Mouse (Mus musculus) spleen, adult 2 months (tissue): ENCODE results near the gene Pphln1. TPM values are rescaled to one million over a fixed set of nuclear protein-coding genes. Genes with fewer than 3 reads are reported as not detected.

Source experiments
- DNase-seq, 2 experiments: peaks; one replicate each; pipeline versions ENCODE4 v3.0.0 to v3.0.0-alpha.2; 2012 to 2021; ENCODE audit warnings: low spot score in 2 of 2, low read depth in 1 of 2
- H3K27ac ChIP-seq: fragments of 200-500 bp; 2 replicates; pipeline ENCODE4 v1.5.1; 2012; ENCODE audit warnings: low read length, inconsistent platforms; ENCODE audit not compliant: insufficient read depth
- H3K27me3 ChIP-seq: fragments of 200-500 bp; 2 replicates; pipeline ENCODE4 v1.6.1; 2012; ENCODE audit warnings: mild to moderate bottlenecking, moderate library complexity, low read length, inconsistent platforms; ENCODE audit not compliant: control insufficient read depth, insufficient read depth
- H3K36me3 ChIP-seq: fragments of 200-500 bp; 2 replicates; pipeline ENCODE4 v1.6.1; 2012; ENCODE audit warnings: mild to moderate bottlenecking, low read length, inconsistent platforms; ENCODE audit not compliant: control insufficient read depth, insufficient read depth
- H3K4me1 ChIP-seq: fragments of 200-500 bp; 2 replicates; pipeline ENCODE4 v1.6.1; 2011; ENCODE audit warnings: inconsistent platforms; ENCODE audit not compliant: control insufficient read depth, insufficient read depth, insufficient read length
- H3K4me3 ChIP-seq: fragments of 200-500 bp; 2 replicates; pipeline ENCODE4 v1.5.1; 2011; ENCODE audit warnings: mild to moderate bottlenecking, inconsistent platforms; ENCODE audit not compliant: insufficient read depth, insufficient read length; ENCODE audit errors: extremely low read depth
- CTCF ChIP-seq: fragments of 200-500 bp; IDR thresholded peaks from 2 replicates; pipeline ENCODE4 v1.5.1; 2011; ENCODE audit warnings: mild to moderate bottlenecking, inconsistent platforms; ENCODE audit not compliant: insufficient read depth, insufficient read length, insufficient replicate concordance; ENCODE audit errors: extremely low read depth
- POLR2A ChIP-seq: fragments of 200-500 bp; IDR thresholded peaks from 2 replicates; pipeline ENCODE4 v1.6.1; 2011; ENCODE audit warnings: low read depth, low read length, inconsistent platforms
- WGBS: fragments of 180-500 bp; shearing (Covaris S2); methylation state at CpG from one replicate; pipeline ENCODE4 v1.1.7; 2018; 5-methylcytosine and 5-hydroxymethylcytosine counted together
- polyA plus RNA-seq: library from polyadenylated mRNA; depleted of rRNA; stranded (reverse); fragments of >200 nt; gene quantifications from 2 replicates; pipeline ENCODE4 v1.2.3, GENCODE M21; 2012

Gene Pphln1
- polyA plus RNA-seq, 1 experiment, result 5.4 TPM

- 29% methylated on average over 17 of the region's 17 CpGs for WGBS
- peaks cover 7% of the 10 kb centered on the region; the same call in 1 of the 2 replicates for H3K4me1 ChIP-seq
- H3K27me3 ChIP-seq, result peaks cover 5% of the 10 kb centered on the region; the same call in 1 of the 2 replicates
- DNase-seq, result no peak
- H3K27ac ChIP-seq, result no peak overlapping the region
- no peak overlapping the region for H3K4me3 ChIP-seq
- H3K36me3 ChIP-seq, result no peaks in the 10 kb centered on the region
- TF ChIP-seq POLR2A (no peak), CTCF (no peak)
Measured at GRCm38 (mm10) chr15:93519836-93520826, 122.0 kb downstream of the Pphln1 start.

GRCm38 (mm10) chr15:93521088-93521786, 123.1 kb downstream of the Pphln1 start:
- Histone ChIP-seq H3K36me3 (no peaks in the 10 kb centered on the region), H3K27me3 (peaks cover 5% of the 10 kb centered on the region; the same call in 1 of the 2 replicates), H3K27ac (no peak overlapping the region), H3K4me3 (no peak overlapping the region), H3K4me1 (peaks cover 7% of the 10 kb centered on the region; the same call in 1 of the 2 replicates)
- DNase-seq, result no peak
- 87% methylated on average over 11 of the region's 11 CpGs for WGBS
- TF ChIP-seq CTCF (no peak), POLR2A (no peak)

GRCm38 (mm10) chr15:93521787-93522180, 123.6 kb downstream of the Pphln1 start:
- Histone ChIP-seq H3K27me3 (peaks cover 5% of the 10 kb centered on the region; the same call in 1 of the 2 replicates), H3K4me3 (no peak overlapping the region), H3K36me3 (no peaks in the 10 kb centered on the region), H3K27ac (no peak overlapping the region), H3K4me1 (peaks cover 7% of the 10 kb centered on the region; the same call in 1 of the 2 replicates)
- no peak for DNase-seq
- TF ChIP-seq POLR2A (no peak), CTCF (no peak)
- WGBS, result 73% methylated on average over 3 of the region's 3 CpGs

- TF ChIP-seq CTCF (no peak), POLR2A (no peak)
- WGBS, result 80% methylated on average over 5 of the region's 5 CpGs
- no peaks in the 10 kb centered on the region for H3K36me3 ChIP-seq
Measured at GRCm38 (mm10) chr15:93525305-93525917, 127.3 kb downstream of the Pphln1 start.

GRCm38 (mm10) chr15:93529831-93530702, 131.9 kb downstream of the Pphln1 start:
- Histone ChIP-seq H3K4me1 (no peaks in the 10 kb centered on the region), H3K27me3 (no peaks in the 10 kb centered on the region), H3K27ac (no peak overlapping the region), H3K36me3 (no peaks in the 10 kb centered on the region), H3K4me3 (no peak overlapping the region)
- WGBS, result 77% methylated on average over 12 of the region's 12 CpGs
- DNase-seq, result no peak
- TF ChIP-seq CTCF (no peak), POLR2A (no peak)

More at GRCm38 (mm10) chr15:93525305-93525917, 127.3 kb downstream of the Pphln1 start:
- no peak for DNase-seq
- H3K27ac ChIP-seq, result no peak overlapping the region
- H3K27me3 ChIP-seq, result no peaks in the 10 kb centered on the region
- no peaks in the 10 kb centered on the region for H3K4me1 ChIP-seq
- H3K4me3 ChIP-seq, result no peak overlapping the region

GRCm38 (mm10) chr15:93530703-93531032, 132.5 kb downstream of the Pphln1 start:
- H3K27ac ChIP-seq, result no peak overlapping the region
- H3K27me3 ChIP-seq, result no peaks in the 10 kb centered on the region
- 58% methylated on average over 3 of the region's 3 CpGs for WGBS
- TF ChIP-seq CTCF, result no peak
- no peak for TF ChIP-seq POLR2A
- no peak for DNase-seq
- H3K4me1 ChIP-seq, result no peaks in the 10 kb centered on the region
- no peak overlapping the region for H3K4me3 ChIP-seq
- H3K36me3 ChIP-seq, result no peaks in the 10 kb centered on the region
